Mouse (Mus musculus): ENCODE measurements around the gene Sash1. TPM values are rescaled to one million over a fixed set of nuclear protein-coding genes. Genes with fewer than 3 reads are reported as not detected.

Gene Sash1
- total and polyA plus RNA-seq, 3 experiments = 13.7 to 36.0 (median 25.1) TPM

GRCm38 (mm10) chr10:8853326-8853725 is 32.5 kb downstream of the Sash1 start:
- DNase-seq = no peak

GRCm38 (mm10) chr10:8851625-8852024 is 34.2 kb downstream of the Sash1 start:
- DNase-seq = no peak

- no peak for DNase-seq
Measured at GRCm38 (mm10) chr10:8847974-8848373, 37.9 kb downstream of the Sash1 start.

- no peak for DNase-seq
Measured at GRCm38 (mm10) chr10:8846258-8846657, 39.6 kb downstream of the Sash1 start.

GRCm38 (mm10) chr10:8845230-8845770 is 40.6 kb downstream of the Sash1 start:
- no peak for DNase-seq

GRCm38 (mm10) chr10:8839956-8840355 is 45.9 kb downstream of the Sash1 start:
- DNase-seq = no peak

GRCm38 (mm10) chr10:8833816-8834464 is 51.9 kb downstream of the Sash1 start:
- peak; percentile 41 for DNase-seq

GRCm38 (mm10) chr10:8826303-8826702 is 59.6 kb downstream of the Sash1 start:
- no peak for DNase-seq

- DNase-seq = no peak
Measured at GRCm38 (mm10) chr10:8825874-8826273, 60.0 kb downstream of the Sash1 start.

- no peak for DNase-seq
Measured at GRCm38 (mm10) chr10:8818066-8818465, 67.8 kb downstream of the Sash1 start.

- DNase-seq = no peak
Measured at GRCm38 (mm10) chr10:8813984-8814578, 71.8 kb downstream of the Sash1 start.

GRCm38 (mm10) chr10:8813259-8813658 is 72.6 kb downstream of the Sash1 start:
- no peak for DNase-seq

GRCm38 (mm10) chr10:8812807-8813206 is 73.1 kb downstream of the Sash1 start:
- DNase-seq = no peak

- peak; percentile 44 for DNase-seq
Measured at GRCm38 (mm10) chr10:8811261-8812039, 74.4 kb downstream of the Sash1 start.

- DNase-seq = no peak
Measured at GRCm38 (mm10) chr10:8810496-8810895, 75.4 kb downstream of the Sash1 start.

- no peak for DNase-seq
Measured at GRCm38 (mm10) chr10:8808383-8808782, 77.5 kb downstream of the Sash1 start.

- no peak for DNase-seq
Measured at GRCm38 (mm10) chr10:8807581-8807980, 78.3 kb downstream of the Sash1 start.

GRCm38 (mm10) chr10:8805402-8805801 is 80.5 kb downstream of the Sash1 start:
- DNase-seq = peak; percentile 71

GRCm38 (mm10) chr10:8804292-8804691 is 81.6 kb downstream of the Sash1 start:
- peak; percentile 37 for DNase-seq

- DNase-seq = no peak
Measured at GRCm38 (mm10) chr10:8801719-8802347, 84.0 kb downstream of the Sash1 start.

GRCm38 (mm10) chr10:8801139-8801613 is 84.7 kb downstream of the Sash1 start:
- DNase-seq = no peak

GRCm38 (mm10) chr10:8797826-8798225 is 88.0 kb downstream of the Sash1 start:
- no peak for DNase-seq

All from adrenal gland, adult 2 months (tissue).